Mouse (Mus musculus) heart, embryonic 11.5 days (tissue): ENCODE measurements around the gene Fam69b. TPM values are rescaled to one million over a fixed set of nuclear protein-coding genes. Genes with fewer than 3 reads are reported as not detected.

Experiments
- ATAC-seq: fragments of 200-750 bp; cut with Nextera tagmentation; replicated peaks from 2 replicates; pipeline ENCODE4 v1.8.0; 2017; ENCODE audit warnings: moderate library complexity; ENCODE audit not compliant: insufficient number of reproducible peaks, low FRiP score, low TSS enrichment
- H3K27ac ChIP-seq: fragments of 300-500 bp; sonication (generic); 2 replicates; pipeline ENCODE4 v1.5.1; 2014; ENCODE audit warnings: mild to moderate bottlenecking, low read depth, low read length
- H3K27me3 ChIP-seq: fragments of 300-500 bp; sonication (generic); 2 replicates; pipeline ENCODE4 v1.6.1; 2014; ENCODE audit warnings: mild to moderate bottlenecking, low read length, mixed read lengths; ENCODE audit not compliant: control insufficient read depth, insufficient read depth
- H3K36me3 ChIP-seq: fragments of 300-500 bp; sonication (generic); 2 replicates; pipeline ENCODE4 v1.6.1; 2014; ENCODE audit warnings: mild to moderate bottlenecking, low read length, moderate library complexity, mixed read lengths; ENCODE audit not compliant: control insufficient read depth, insufficient read depth
- H3K4me1 ChIP-seq: fragments of 300-500 bp; sonication (generic); 2 replicates; pipeline ENCODE4 v1.6.1; 2014; ENCODE audit warnings: low read length; ENCODE audit not compliant: control insufficient read depth, insufficient read depth
- H3K4me2 ChIP-seq: fragments of 300-500 bp; sonication (generic); 2 replicates; pipeline ENCODE4 v1.6.1; 2014; ENCODE audit warnings: mild to moderate bottlenecking, moderate library complexity
- H3K4me3 ChIP-seq: fragments of 300-500 bp; sonication (generic); 2 replicates; pipeline ENCODE4 v1.5.1; 2014; ENCODE audit warnings: low read depth, low read length
- H3K9ac ChIP-seq: fragments of 300-500 bp; sonication (generic); 2 replicates; pipeline ENCODE4 v1.6.1; 2014; ENCODE audit warnings: mild to moderate bottlenecking, low read depth, low read length, moderate library complexity
- H3K9me3 ChIP-seq: fragments of 300-500 bp; sonication (generic); replicated peaks from 2 replicates; pipeline ENCODE4 v1.6.1; 2016; ENCODE audit warnings: low read length; ENCODE audit not compliant: control insufficient read depth
- WGBS: fragments of 180-500 bp; shearing (Covaris S2); extraction: QIAGEN DNeasy Blood & Tissue Kit; methylation state at CpG from one replicate; pipeline ENCODE4 v1.1.7; 2014; ENCODE audit not compliant: insufficient replicate concordance; 5-methylcytosine and 5-hydroxymethylcytosine counted together
- polyA plus RNA-seq: library from polyadenylated mRNA; unstranded; fragments of >200 nt; fragmentation: Nextera tagmentation; extraction: Ambion mirVana; gene quantifications from 2 replicates; pipeline ENCODE4 v1.2.1, GENCODE M21; 2014

The Fam69b gene
- polyA plus RNA-seq, 1 experiment from 2014 or later, result 14.9 TPM

- no peak overlapping the region for H3K9ac ChIP-seq
- H3K36me3 ChIP-seq, result no peaks in the 10 kb centered on the region
- WGBS, result 69% methylated on average over 5 of the region's 5 CpGs
- 0 out of 2 replicates have a peak, but pooled peaks cover 3% of the 10 kb centered on the region for H3K4me1 ChIP-seq
- no peaks in the 10 kb centered on the region for H3K9me3 ChIP-seq
- H3K27me3 ChIP-seq, result 0 out of 2 replicates have a peak, but pooled peaks cover 2% of the 10 kb centered on the region
- H3K27ac ChIP-seq, result no peak overlapping the region
- H3K4me2 ChIP-seq, result no peak overlapping the region
- no peak overlapping the region for H3K4me3 ChIP-seq
- no peak for ATAC-seq
Measured at GRCm38 (mm10) chr2:26622984-26623383, 5.3 kb upstream of the Fam69b start.

- no peak overlapping the region for H3K27ac ChIP-seq
- 75% methylated on average over 3 of the region's 3 CpGs for WGBS
- no peak for ATAC-seq
Measured at GRCm38 (mm10) chr2:26625419-26625818, 2.8 kb upstream of the Fam69b start.

GRCm38 (mm10) chr2:26626081-26626480, 2.2 kb upstream of the Fam69b start:
- no peaks in the 10 kb centered on the region for H3K36me3 ChIP-seq
- no peaks in the 10 kb centered on the region for H3K9me3 ChIP-seq
- no peak overlapping the region for H3K4me3 ChIP-seq
- 0 out of 2 replicates have a peak, but pooled peaks cover 2% of the 10 kb centered on the region for H3K27me3 ChIP-seq
- H3K9ac ChIP-seq, result no peak overlapping the region
- ATAC-seq, result no peak
- H3K4me2 ChIP-seq, result no peak overlapping the region
- H3K4me1 ChIP-seq, result peaks cover 8% of the 10 kb centered on the region; the same call in 1 of the 2 replicates
- no peak overlapping the region for H3K27ac ChIP-seq
- WGBS, result 60% methylated on average over 3 of the region's 3 CpGs

More at GRCm38 (mm10) chr2:26625419-26625818, 2.8 kb upstream of the Fam69b start:
- Histone ChIP-seq H3K27me3 (0 out of 2 replicates have a peak, but pooled peaks cover 2% of the 10 kb centered on the region), H3K9ac (no peak overlapping the region), H3K4me2 (no peak overlapping the region), H3K9me3 (no peaks in the 10 kb centered on the region), H3K4me3 (no peak overlapping the region), H3K36me3 (no peaks in the 10 kb centered on the region), H3K4me1 (peaks cover 8% of the 10 kb centered on the region; the same call in 1 of the 2 replicates)

- Histone ChIP-seq H3K4me2 (peak overlapping the region; percentile 96), H3K36me3 (no peaks in the 10 kb centered on the region), H3K27me3 (0 out of 2 replicates have a peak, but pooled peaks cover 2% of the 10 kb centered on the region), H3K9ac (peak overlapping the region; percentile 86), H3K4me1 (peaks cover 8% of the 10 kb centered on the region; the same call in 1 of the 2 replicates), H3K9me3 (no peaks in the 10 kb centered on the region), H3K4me3 (peak overlapping the region; percentile 70), H3K27ac (no peak overlapping the region)
- WGBS, result 22% methylated on average over 5 of the region's 5 CpGs
- ATAC-seq, result 0 out of 2 replicates have a peak, but pooled peaks have one; percentile 27
Measured at GRCm38 (mm10) chr2:26628792-26629437, 658 bp downstream of the Fam69b start.

GRCm38 (mm10) chr2:26632541-26633395, 4.5 kb downstream of the Fam69b start:
- peaks cover 10% of the 10 kb centered on the region; the same call in 1 of the 2 replicates for H3K4me1 ChIP-seq
- no peak for ATAC-seq
- no peaks in the 10 kb centered on the region for H3K9me3 ChIP-seq
- H3K27me3 ChIP-seq, result no peaks in the 10 kb centered on the region
- no peak overlapping the region for H3K4me3 ChIP-seq
- H3K4me2 ChIP-seq, result no peak overlapping the region
- H3K9ac ChIP-seq, result no peak overlapping the region
- peaks cover 20% of the 10 kb centered on the region for H3K36me3 ChIP-seq
- no peak overlapping the region for H3K27ac ChIP-seq
- WGBS, result 83% methylated on average over 16 of the region's 16 CpGs

GRCm38 (mm10) chr2:26633953-26634530, 5.8 kb downstream of the Fam69b start:
- peaks cover 24% of the 10 kb centered on the region for H3K36me3 ChIP-seq

GRCm38 (mm10) chr2:26634629-26635488, 6.6 kb downstream of the Fam69b start:
- peaks cover 24% of the 10 kb centered on the region for H3K36me3 ChIP-seq
- no peak for ATAC-seq
- H3K4me3 ChIP-seq, result no peak overlapping the region
- H3K9ac ChIP-seq, result no peak overlapping the region
- 62% methylated on average over 12 of the region's 12 CpGs for WGBS
- peaks cover 14% of the 10 kb centered on the region for H3K4me1 ChIP-seq
- no peak overlapping the region for H3K27ac ChIP-seq
- H3K27me3 ChIP-seq, result no peaks in the 10 kb centered on the region
- H3K4me2 ChIP-seq, result no peak overlapping the region
- H3K9me3 ChIP-seq, result no peaks in the 10 kb centered on the region

More at GRCm38 (mm10) chr2:26633953-26634530, 5.8 kb downstream of the Fam69b start:
- Histone ChIP-seq H3K4me2 (no peak overlapping the region), H3K4me3 (no peak overlapping the region), H3K4me1 (peaks cover 12% of the 10 kb centered on the region), H3K9me3 (no peaks in the 10 kb centered on the region), H3K27ac (no peak overlapping the region), H3K9ac (no peak overlapping the region), H3K27me3 (no peaks in the 10 kb centered on the region)
- 66% methylated on average over 4 of the region's 4 CpGs for WGBS
- no peak for ATAC-seq
